Mouse (Mus musculus) fibroblast of lung, adult 2 months (primary cell): ENCODE results near the gene Ppp1r3a.
"Not testable (repeated sequence)": the region's sequence is repeated elsewhere in the genome, so short reads cannot be mapped to it uniquely, and the experiment has no call there.

Experiments used
- DNase-seq: peaks from one replicate; pipeline ENCODE4 v3.0.0-alpha.2; 2011; ENCODE audit warnings: low read depth

Ppp1r3a gene

DNA sequence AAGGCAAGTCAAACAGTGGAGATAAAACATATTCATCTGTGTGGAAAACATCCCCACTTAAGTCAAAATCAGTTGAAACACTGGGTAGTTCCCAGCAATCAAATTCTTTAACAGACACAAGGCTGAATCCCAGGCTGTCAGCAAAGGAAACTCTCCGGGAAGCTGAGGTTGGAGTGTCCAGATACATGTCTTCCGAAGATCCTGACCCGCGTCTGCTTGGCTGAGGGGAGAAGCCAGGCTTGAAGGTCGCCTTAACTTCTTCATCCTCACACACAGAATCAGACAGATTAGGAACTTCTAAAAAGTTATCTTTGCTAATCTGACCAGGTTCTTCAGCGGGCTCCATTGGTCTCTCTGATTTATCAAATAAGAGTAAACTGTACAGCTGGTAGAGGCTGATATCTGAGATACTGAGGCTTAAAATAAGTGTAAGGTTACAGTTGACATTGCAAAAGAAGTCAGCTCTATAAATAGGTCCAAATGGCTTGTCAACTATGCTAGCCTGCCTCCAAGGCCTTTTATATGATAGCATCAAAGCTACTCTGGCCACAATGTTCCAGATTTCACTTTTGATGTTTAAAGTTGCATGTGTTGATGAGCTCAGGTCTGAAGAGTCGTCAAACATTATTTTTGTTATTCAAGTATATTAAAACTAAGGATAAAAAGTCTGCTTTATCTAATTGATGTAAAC, at the start of gene Ppp1r3a:
TSS of gene Ppp1r3a (minus strand) at position 374 of the 691 bp plus-strand sequence.
- no peak for DNase-seq

DNA sequence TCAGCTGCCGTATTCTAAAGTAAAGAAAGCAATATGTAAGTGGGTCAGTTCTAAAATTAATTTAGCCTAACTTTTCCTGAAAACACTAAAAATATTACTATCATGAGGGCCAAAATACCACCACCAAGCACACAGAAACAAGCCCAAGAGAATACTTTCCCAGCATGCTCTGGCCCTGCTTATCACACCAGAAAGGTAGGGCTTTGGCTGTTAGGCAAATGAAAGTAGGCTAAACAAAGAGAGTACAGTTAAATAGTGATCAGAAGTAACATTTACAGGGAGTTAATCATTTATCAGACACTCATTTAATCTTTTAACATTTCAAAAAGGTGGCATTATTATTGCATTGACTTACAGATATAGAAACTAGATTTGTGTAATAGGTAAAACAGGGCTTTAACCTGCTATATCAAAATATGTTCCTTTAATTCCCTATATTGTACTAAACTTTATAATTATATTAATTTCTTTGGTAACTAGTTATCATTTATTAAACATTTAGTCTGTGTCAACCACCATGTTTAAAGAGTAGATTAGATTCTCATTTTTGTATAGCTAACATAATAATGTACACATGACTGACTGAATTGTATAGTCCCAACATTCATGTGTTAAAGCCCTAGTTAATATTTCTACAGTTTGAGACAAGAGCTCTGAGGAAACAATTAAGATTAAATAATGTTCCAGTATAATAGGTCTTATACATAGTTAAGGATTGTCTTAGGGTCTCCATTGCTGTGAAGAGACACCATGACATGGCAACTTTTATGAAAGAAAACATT, 32.3 kb upstream of the Ppp1r3a start:
- DNase-seq = no peak

- no peak for DNase-seq
Measured at GRCm38 (mm10) chr6:14777920-14778319, 22.8 kb upstream of the Ppp1r3a start.

DNA sequence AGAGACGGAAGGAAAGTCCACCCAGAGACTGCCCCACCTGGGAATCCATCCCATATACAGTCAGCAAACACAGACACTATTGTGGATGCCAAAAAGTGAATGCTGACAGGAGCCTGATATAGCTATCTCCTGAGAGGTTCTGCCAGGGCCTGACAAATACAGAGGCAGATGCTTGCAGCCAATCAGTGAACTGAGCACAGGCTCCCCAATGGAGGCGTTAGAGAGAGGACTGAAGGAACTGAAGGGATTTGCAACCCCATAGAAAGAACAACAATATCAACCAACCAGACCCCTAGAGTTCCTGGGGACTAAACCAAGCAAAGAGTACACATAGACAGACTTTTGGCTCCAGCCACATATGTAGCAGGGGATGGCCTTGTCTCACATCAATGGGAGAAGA, 16.6 kb upstream of the Ppp1r3a start:
- DNase-seq = no peak

DNA sequence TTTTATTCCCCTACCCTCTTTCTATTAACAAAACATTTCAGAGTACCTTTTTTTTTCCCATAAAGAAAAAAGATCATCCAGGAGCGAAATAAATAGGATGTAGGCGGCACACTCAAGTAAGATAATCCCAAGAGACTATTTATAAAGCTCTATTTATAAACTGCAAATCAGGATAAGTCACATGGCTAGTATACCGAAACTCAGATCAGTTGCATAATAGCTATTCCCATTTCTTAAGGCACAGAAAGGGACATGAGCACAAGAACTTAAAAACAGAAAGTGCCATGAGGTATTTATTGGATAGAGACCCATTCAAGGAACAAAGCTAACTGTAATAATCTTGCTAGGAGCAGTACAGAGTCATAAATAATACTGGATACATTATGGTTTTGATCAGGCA, 2.4 kb upstream of the Ppp1r3a start:
- DNase-seq = no peak

- no peak for DNase-seq
Measured at GRCm38 (mm10) chr6:14753512-14753911, 1.6 kb downstream of the Ppp1r3a start.

- DNase-seq = no peak
Measured at GRCm38 (mm10) chr6:14752211-14752610, 2.9 kb downstream of the Ppp1r3a start.

GRCm38 (mm10) chr6:14747000-14747399, 8.1 kb downstream of the Ppp1r3a start:
- no peak for DNase-seq

GRCm38 (mm10) chr6:14736017-14736416, 19.1 kb downstream of the Ppp1r3a start:
- no peak for DNase-seq

- DNase-seq = no peak
Measured at GRCm38 (mm10) chr6:14731011-14731410, 24.1 kb downstream of the Ppp1r3a start.

DNA sequence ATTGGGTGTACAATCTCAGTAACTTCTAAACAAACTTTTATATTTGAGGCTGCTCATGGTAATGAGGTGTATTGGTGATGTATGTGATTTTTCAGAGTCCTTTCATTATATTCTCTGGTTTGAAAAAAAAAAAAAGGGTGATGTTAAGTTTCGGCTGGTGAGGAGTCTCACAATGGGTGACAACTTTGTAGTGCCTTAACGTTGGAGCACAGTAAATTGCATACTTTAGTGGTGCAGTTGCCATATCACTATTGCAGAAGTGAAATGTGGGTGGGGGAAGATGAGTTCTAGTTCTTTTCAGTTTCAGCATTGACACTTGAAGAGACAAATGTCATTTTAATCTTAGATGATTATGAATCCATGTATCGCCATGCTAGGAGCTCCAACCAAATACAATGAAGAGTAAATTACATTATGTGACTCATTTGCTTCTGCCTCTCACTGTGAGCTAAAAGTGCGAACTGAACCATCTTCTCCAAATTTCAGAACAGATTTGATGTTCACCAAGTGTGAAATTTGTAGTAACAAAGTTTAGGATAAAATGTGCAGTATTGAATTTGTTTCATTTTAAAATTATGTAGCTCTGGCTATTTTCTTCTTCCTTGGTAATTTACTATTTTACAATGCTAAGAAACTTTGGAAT, 34.2 kb downstream of the Ppp1r3a start:
- DNase-seq = no peak

GRCm38 (mm10) chr6:14720110-14720771, 34.8 kb downstream of the Ppp1r3a start:
- DNase-seq = no peak

DNA sequence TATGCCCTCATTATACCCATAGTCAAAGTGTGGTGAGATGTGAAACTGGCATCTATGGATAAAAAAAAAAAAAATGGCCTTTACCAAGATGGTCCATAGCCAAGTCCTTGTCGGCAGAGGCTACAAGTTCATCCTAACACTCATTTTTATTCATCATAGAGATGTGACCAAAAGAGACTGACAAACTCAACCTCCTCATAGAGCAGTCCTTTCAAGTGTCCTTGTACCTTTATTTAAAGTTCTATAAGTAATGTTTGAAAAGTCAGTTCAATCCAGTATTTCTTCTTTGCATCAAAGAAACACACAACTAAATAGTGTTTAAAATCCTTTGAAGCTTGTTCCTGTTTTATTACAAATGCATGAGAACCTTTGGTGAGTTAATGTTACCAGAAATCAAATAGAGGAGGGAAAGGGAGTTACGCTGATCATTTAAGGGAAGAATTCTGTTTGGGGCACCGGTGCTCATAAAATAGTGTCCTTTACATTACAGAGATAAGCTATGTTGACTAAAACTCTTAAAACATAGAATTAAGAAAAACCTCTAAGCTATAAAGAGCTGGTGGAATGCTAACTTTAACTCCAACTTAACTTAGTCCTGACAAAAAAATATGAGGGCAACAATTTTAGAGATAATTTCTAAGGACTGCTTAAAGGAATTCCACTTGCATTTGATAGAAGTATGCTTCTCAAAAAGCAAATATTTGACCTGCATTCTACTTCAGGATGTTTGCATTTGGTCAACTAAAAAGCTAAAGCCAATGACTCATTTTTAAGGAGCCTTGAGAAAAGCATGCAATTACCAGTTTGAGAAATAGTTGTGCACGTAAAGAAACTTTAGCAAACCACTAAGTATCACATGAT, 39.7 kb downstream of the Ppp1r3a start:
- no peak for DNase-seq

GRCm38 (mm10) chr6:14712146-14712545, 42.9 kb downstream of the Ppp1r3a start:
- DNase-seq = no peak

DNA sequence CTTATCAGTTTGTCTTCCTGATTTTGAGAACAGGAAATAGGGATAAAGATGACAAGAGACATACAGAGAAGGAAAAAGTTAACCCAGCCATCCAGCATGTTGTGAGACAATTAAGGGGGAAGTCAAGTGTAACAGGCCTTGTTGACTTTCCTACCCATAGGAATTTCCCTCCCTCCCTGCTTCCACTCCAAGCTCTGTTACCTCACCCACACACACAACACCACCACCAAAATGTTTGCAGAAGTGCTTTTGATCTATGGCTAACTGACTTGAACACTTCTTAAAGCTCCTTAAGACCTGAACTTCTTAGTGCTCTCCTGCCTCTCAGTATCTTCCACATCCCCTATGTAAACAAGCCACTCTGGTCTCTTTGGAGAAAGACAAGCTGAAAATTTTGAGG, 55.0 kb downstream of the Ppp1r3a start:
- DNase-seq = no peak

DNA sequence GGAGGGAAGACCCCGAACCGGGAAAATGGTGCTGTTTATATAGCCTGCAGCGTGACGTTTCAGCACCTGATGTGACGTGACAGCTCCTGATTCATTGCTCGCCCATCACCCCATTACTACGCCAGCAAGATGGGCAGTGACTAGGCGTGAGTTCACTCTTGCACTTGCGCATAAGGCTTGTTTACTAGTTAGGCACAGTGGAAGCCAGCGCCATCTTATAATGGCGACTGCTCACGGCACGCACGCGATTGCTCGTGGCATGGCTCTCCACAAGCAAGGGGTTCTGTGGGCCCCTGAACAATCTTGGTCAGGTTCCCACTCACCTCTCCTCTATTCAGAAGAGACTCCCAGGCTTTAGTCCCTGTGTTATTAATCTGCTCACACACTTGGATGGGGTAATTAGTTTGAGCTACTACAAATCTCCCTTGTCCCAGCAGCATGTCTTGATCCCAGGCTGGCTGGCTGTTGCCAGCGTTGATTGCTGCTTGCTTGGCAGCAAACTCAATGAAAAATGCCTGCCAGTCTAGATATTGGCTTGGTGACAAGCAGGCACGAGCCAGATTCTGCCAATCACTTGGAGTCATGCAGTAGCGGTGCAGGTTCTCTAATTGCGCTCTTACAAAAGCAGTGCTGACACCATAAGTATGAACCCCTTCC, 75.7 kb downstream of the Ppp1r3a start:
- DNase-seq = not testable (repeated sequence)

DNA sequence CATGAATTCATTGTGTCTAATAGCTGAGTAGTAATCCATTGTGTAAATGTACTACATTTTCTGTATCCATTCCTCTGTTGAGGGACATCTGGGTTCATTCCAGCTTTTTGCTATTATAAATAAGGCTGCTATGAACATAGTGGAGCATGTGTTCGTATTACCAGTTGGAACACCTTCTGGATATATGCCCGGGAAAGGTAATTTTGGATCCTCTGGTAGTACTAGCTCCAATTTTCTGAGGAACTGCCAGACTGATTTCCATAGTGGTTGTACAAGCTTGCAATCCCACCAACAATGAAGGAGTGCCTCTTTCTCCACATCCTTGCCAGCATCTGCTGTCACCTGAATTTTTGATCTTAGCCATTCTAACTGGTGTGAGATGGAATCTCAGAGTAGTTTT, 86.1 kb downstream of the Ppp1r3a start:
- not testable (repeated sequence) for DNase-seq

- DNase-seq = not testable (repeated sequence)
Measured at GRCm38 (mm10) chr6:14667651-14668050, 87.4 kb downstream of the Ppp1r3a start.
